Mouse (Mus musculus) kidney, embryonic 16.5 days (tissue): ENCODE measurements at regions not wholly inside any gene's neighbourhood (a gene's known extent, or its start where the extent isn't known, plus 50 kb on each side); places are given as distances from the start of the nearest gene placed in this dataset.

Source experiments
- ATAC-seq: fragments of 200-750 bp; cut with Nextera tagmentation; 2 replicates; pipeline ENCODE4 v1.8.0; 2017; ENCODE audit warnings: moderate TSS enrichment; ENCODE audit not compliant: low FRiP score, low TSS enrichment
- H3K27ac ChIP-seq: fragments of 300-500 bp; sonication (generic); 2 replicates; pipeline ENCODE4 v1.5.1; 2014; ENCODE audit warnings: low read length
- H3K27me3 ChIP-seq: fragments of 300-500 bp; sonication (generic); 2 replicates; pipeline ENCODE4 v1.6.1; 2014; ENCODE audit warnings: low read length, control low read depth, mixed read lengths; ENCODE audit not compliant: insufficient read depth
- H3K36me3 ChIP-seq: fragments of 300-500 bp; sonication (generic); 2 replicates; pipeline ENCODE4 v1.6.1; 2014; ENCODE audit warnings: low read length, control low read depth, mixed read lengths; ENCODE audit not compliant: insufficient read depth
- H3K4me1 ChIP-seq: fragments of 300-500 bp; sonication (generic); 2 replicates; pipeline ENCODE4 v1.6.1; 2014; ENCODE audit warnings: low read length, control low read depth, mixed read lengths; ENCODE audit not compliant: insufficient read depth
- H3K4me2 ChIP-seq: fragments of 300-500 bp; sonication (generic); replicated peaks from 2 replicates; pipeline ENCODE4 v1.6.1; 2014; ENCODE audit warnings: low read depth, low read length
- H3K4me3 ChIP-seq: fragments of 300-500 bp; sonication (generic); 2 replicates; pipeline ENCODE4 v1.5.1; 2014; ENCODE audit warnings: mild to moderate bottlenecking, low read length
- H3K9ac ChIP-seq: fragments of 300-500 bp; sonication (generic); replicated peaks from 2 replicates; pipeline ENCODE4 v1.6.1; 2014; ENCODE audit warnings: low read length
- H3K9me3 ChIP-seq: fragments of 300-500 bp; sonication (generic); 2 replicates; pipeline ENCODE4 v1.6.1; 2016; ENCODE audit warnings: low read length, control low read depth
- WGBS: fragments of 180-500 bp; shearing (Covaris S2); extraction: QIAGEN DNeasy Blood & Tissue Kit; methylation state at CpG from one replicate; pipeline ENCODE4 v1.1.7; 2014; 5-methylcytosine and 5-hydroxymethylcytosine counted together

GRCm38 (mm10) chr15:50563611-50564010 lies 3321.1 kb upstream of the Gm7489 start:
- Histone ChIP-seq H3K4me3 (no peak overlapping the region), H3K9me3 (no peaks in the 10 kb centered on the region), H3K27me3 (no peaks in the 10 kb centered on the region), H3K36me3 (no peaks in the 10 kb centered on the region), H3K27ac (no peak overlapping the region), H3K4me2 (no peak overlapping the region), H3K9ac (no peak overlapping the region), H3K4me1 (no peaks in the 10 kb centered on the region)
- no peak for ATAC-seq
- WGBS = 69% methylated on average over 3 of the region's 3 CpGs

- Histone ChIP-seq H3K36me3 (no peaks in the 10 kb centered on the region), H3K27me3 (no peaks in the 10 kb centered on the region), H3K27ac (no peak overlapping the region), H3K4me1 (no peaks in the 10 kb centered on the region), H3K4me3 (no peak overlapping the region), H3K4me2 (no peak overlapping the region), H3K9ac (no peak overlapping the region), H3K9me3 (peaks cover 10% of the 10 kb centered on the region)
- ATAC-seq = no peak
- WGBS = 88% methylated on average over 5 of the region's 5 CpGs
Observed at GRCm38 (mm10) chr15:50580811-50581210, 3303.9 kb upstream of the Gm7489 start.

GRCm38 (mm10) chr15:50583951-50584350 lies 3300.8 kb upstream of the Gm7489 start:
- H3K36me3 ChIP-seq = no peaks in the 10 kb centered on the region
- H3K9me3 ChIP-seq = peaks cover 10% of the 10 kb centered on the region
- no peak overlapping the region for H3K27ac ChIP-seq
- ATAC-seq = no peak
- H3K4me2 ChIP-seq = no peak overlapping the region
- no peak overlapping the region for H3K9ac ChIP-seq
- no peak overlapping the region for H3K4me3 ChIP-seq
- no peaks in the 10 kb centered on the region for H3K27me3 ChIP-seq
- no peaks in the 10 kb centered on the region for H3K4me1 ChIP-seq

- Histone ChIP-seq H3K36me3 (no peaks in the 10 kb centered on the region), H3K4me1 (no peaks in the 10 kb centered on the region), H3K27me3 (no peaks in the 10 kb centered on the region), H3K4me3 (no peak overlapping the region), H3K4me2 (no peak overlapping the region), H3K9ac (no peak overlapping the region), H3K27ac (no peak overlapping the region), H3K9me3 (peaks cover 3% of the 10 kb centered on the region)
- ATAC-seq = no peak
- 70% methylated on average over 6 of the region's 6 CpGs for WGBS
Observed at GRCm38 (mm10) chr15:50585496-50585895, 3299.2 kb upstream of the Gm7489 start.
